Mouse (Mus musculus) 3T3-L1 (cell line): ENCODE results near the gene Clasp2.

Experiments used
- DNase-seq: peaks from one replicate; pipeline ENCODE4 v3.0.0-alpha.2; 2015; ENCODE audit warnings: low read depth, low spot score

The Clasp2 gene

DNA sequence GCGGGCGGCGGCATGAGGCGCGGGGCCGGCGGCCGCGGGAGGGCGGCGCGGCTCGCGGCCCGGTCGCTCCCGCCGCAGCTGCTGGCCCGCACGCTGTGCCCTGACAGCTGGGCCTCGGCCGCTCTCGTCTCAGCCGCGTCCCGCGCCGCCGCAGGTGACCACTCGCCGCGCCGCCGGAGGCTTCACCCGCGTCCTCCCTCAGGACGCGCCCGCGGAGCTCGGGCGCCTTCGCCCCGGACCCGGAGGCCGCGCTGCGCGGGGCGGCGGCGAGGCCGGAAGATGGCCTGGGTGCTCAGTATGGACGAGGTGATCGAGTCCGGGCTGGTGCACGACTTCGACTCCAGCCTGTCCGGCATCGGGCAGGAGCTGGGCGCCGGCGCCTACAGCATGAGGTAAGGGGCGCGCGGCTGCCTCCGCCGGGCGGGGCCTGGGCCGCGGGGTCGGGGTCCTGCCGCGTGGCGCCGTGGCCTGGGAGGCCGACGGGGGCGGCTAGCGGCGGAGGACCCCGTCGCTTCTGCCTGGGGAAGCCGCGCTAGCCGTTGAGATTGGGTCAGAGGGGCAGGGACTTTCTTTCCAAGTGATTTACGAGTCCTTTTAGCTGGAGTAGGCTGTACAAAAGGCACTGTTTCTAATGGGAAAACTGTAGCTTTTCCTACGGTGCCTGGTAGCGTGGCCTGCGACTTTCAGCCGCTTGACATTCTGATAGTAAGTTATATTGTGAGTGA, 190.3 kb downstream of the Clasp2 start:
- no peak for DNase-seq

- peak; percentile 53 for DNase-seq
Measured at GRCm38 (mm10) chr9:113932100-113932470, 190.8 kb downstream of the Clasp2 start.

GRCm38 (mm10) chr9:113932501-113932900, 191.2 kb downstream of the Clasp2 start:
- DNase-seq: peak; percentile 25

DNA sequence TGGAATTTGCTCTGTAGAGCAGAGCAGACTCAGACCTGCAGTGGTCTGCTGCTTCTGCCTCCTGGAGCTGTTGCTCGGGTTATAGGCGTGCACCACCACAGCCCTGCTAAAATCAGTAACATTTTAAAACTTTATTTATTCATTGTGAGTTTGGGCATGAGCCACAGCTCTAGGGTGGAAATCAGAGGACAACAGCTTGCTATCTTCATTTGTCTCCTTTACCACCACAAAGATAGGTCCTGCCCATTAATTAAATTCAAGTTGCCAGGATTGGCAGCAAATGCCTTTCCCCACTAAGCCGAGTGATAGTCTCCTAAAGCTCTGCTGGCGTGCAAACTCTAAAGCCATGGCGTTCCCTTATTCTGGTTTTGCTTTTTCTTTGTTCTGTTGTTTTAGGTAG, 194.4 kb downstream of the Clasp2 start:
- no peak for DNase-seq

GRCm38 (mm10) chr9:113939063-113939850, 198.0 kb downstream of the Clasp2 start:
- DNase-seq: no peak

DNA sequence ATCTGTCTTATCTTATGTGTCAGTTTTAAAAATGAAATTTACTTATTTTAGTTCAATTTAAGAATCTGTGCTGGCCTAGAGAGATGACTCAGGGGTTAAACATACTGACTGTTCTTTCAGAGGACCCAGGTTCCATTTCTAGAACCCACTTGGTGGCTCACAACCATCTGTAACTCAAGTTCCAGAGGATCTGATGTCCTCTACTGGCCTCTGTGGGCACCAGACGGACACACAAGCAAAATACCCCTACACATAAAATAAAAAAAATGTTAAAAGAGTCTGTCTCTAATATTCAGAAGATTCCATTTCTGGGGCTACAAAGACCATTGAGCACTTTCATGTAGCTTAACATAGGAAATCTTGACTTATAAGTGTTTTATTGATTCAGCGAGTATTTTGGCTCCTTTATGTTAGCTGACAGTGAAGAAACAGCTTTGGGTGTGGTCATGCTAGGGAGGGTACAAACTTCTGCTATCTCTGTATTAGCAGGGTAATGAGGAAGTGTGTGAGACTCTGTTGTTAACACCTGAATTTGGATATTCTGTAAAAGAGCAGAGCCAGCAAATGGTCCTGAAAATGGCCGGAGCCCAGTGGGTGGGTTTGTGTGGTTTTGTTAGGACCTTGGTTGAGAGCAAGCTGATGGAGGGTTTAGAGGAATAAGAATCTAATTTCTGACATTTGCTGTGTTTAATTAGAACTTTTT, 200.0 kb downstream of the Clasp2 start:
- DNase-seq: no peak

- DNase-seq: no peak
Measured at GRCm38 (mm10) chr9:113943372-113943771, 202.1 kb downstream of the Clasp2 start.

GRCm38 (mm10) chr9:113947216-113947615, 205.9 kb downstream of the Clasp2 start:
- DNase-seq: no peak

DNA sequence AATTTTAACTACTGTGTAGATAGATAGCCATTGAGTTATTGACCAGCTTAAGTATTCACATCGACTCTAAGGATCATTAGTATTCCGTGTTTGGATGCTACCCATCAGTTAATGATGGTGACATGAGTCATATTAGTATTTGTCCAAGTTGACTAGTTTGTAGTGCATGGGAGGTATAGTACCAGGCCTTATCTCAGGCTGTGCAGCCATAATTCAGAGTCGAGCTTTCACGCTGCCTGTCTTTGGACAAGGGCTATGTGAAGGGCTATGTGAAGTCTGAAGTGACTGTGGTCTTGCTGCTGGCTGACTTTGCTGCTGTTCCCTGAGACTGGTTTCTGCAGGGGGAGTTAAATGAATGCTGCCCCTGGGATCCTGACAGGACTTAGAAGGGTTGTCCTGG, 216.5 kb downstream of the Clasp2 start:
- DNase-seq: no peak

DNA sequence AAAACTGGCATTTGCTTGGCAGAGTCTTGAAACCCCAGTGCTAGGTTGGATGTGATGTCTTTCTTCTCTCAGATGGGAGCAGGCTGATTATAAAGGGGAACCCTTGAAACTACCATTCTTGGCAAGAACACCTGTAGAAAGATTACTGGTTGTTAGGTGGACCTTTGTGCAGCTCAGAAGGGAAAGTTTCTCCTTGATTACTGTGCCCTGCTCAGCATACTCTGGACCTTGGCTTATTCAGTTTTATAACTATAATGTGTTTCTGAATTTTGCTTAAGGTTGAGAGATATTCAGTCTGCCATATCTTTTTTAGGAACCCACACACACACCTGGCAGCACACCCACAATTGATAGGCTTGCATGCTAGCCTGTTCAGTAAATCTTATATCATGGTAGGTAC, 222.4 kb downstream of the Clasp2 start:
- no peak for DNase-seq

DNA sequence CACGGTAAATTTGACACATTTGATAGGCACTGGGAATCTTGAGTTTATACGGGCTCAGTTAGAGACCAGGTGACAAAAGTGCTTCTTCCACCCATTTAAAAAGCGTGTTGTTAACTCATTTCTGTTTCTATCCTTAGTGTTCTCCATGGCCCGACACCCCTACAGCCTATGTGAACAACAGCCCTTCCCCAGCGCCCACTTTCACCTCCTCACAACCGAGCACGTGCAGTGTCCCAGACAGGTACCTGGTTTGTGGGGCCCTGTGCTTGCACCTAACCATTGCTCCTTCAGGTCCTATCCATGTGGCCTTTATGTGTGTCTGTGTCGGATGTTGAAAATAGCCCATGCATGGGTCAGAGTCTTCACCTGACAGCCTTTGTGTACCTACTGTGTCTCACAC, 223.1 kb downstream of the Clasp2 start:
- DNase-seq: no peak

DNA sequence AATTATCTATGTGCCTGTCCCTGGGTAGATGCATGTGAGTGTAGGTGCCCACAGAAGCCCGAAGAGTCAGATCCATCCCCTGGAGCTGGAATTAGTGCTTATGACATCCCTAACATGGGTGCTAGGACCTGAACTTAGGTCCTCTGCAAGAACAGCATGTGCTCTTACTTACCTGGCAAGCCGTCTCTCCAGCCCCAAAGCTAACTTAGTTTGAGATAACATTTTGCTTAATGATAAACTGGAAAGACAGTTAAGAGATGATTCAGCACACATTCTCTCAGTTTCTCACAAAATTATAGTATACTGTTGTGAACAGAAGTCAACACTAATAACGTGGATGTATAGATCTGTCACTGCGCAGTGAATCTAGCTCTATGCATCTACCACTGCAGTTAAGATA, 225.6 kb downstream of the Clasp2 start:
- DNase-seq: no peak

- no peak for DNase-seq
Measured at GRCm38 (mm10) chr9:113968967-113969366, 227.7 kb downstream of the Clasp2 start.
